Mouse (Mus musculus): ENCODE measurements at regions not wholly inside any gene's neighbourhood (a gene's known extent, or its start where the extent isn't known, plus 50 kb on each side); places are given as distances from the start of the nearest gene placed in this dataset.
A peak's percentile ranks its signal among the peaks of the same experiment; 100 is the strongest.

DNA sequence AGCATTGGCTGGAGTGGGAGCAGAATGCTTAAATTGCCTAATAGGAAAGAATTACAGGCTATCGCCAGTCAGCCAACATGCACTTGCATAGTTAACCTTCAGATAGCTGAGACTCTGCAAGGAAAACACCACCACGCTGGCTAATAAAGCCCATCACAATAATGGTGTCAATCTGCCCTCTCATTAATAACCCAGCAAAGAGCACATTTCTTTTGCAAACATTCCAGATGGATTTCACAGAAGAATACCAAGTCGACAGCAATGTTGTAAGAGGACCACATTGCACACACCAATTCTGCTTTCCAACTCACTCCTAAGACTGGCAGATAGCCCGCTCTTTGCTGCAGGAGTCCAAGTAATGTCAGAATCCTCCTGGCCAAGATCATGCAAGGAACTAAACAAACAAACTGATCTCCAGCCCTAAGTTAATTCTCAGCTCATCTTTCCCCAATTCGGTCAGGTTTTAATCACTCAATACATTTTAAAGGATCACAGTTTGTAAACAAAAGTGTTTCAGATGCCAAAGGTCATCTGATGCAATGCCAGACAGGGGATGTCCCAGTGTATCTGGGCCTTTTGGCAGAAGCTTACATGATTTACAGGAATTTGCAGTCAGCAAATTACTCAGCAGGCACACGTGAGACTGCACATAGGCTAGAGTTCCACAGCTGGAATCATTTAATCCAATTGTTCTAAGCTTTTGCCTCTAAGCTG is 198.4 kb downstream of the Klf6 start:
- peak; percentile 96 for DNase-seq (ENCODE audit: low read depth)

DNA sequence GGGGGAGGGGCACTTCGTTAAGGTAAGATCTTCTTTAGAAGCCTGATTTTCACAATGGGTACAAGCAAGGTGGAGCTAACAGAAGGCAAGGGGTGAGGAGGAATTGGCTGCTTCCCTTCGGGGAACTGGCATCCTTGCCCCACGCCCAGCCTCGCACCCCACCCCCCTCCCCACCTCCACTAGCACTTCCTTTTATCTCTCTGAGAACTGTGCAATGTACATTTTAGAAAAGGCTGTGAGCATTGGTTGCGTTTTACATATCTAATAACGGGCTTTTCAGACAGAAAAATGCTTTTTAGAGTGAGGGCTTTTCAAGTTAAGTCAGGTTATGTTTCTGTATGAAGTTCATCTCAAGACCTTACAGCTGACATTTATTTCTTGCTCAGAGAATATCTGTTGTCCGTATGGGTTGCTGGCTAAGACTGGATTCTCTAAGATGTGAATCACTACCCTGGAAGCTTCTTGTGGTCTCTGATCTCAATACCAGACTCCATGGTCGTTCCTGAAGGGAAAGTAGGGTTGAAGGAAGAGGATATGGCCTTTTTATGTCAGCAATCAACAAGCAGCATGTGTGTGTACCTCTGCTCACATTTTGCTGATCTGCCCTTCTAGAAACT is 199.1 kb downstream of the Klf6 start:
- peak; percentile 66 for DNase-seq (ENCODE audit: low read depth)

DNA sequence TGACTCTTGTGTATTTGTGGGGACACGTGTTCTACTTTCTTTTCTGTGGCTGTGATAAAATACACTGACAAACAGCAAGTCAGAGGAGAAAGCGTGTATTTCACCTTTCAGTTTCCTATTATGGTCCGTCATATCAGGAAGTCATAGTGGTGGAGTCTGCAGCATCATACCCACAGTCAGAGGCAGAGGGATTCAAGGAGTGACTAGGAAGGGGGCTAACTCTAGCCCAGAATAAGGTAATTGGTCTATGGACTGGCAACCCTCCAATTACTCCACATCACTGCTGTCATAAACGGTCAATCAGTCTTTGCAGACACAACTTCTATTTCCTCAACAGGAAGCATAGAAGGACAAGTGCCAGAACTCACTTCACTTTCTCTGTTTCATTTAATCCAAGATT is 201.0 kb downstream of the Klf6 start:
- DNase-seq (ENCODE audit: low read depth), result peak; percentile 9

DNA sequence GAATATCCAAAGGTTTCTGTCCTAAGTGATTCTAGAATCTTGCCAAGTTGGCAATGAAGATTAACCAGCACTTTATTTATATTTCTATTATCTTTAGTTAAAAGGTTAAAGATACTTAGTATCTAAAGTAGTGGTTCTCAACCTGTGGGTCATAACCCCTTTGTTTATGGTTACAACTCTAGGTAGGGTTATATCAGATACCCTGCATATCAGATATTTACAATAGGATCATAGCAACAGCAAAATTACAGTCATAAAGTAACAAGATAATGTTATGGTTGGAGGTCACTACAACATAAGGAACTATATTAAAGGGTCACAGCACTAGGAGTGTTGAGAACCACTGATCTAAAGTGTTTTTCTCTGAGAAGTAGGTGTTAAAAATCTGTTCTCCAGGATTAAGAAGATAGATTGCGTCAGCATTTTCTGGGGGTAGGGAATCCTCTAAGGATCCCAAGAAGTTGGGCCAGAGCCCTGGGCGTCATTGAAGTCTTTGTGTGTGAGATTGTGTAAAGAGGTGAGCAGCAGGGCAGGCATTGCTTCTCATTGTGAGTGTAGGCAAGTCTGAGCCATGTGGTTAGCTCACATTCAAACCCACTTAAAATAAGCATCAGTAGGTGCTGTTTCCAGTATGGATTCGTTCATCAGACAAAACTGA is 201.6 kb downstream of the Klf6 start:
- DNase-seq (ENCODE audit: low read depth), result no peak

DNA sequence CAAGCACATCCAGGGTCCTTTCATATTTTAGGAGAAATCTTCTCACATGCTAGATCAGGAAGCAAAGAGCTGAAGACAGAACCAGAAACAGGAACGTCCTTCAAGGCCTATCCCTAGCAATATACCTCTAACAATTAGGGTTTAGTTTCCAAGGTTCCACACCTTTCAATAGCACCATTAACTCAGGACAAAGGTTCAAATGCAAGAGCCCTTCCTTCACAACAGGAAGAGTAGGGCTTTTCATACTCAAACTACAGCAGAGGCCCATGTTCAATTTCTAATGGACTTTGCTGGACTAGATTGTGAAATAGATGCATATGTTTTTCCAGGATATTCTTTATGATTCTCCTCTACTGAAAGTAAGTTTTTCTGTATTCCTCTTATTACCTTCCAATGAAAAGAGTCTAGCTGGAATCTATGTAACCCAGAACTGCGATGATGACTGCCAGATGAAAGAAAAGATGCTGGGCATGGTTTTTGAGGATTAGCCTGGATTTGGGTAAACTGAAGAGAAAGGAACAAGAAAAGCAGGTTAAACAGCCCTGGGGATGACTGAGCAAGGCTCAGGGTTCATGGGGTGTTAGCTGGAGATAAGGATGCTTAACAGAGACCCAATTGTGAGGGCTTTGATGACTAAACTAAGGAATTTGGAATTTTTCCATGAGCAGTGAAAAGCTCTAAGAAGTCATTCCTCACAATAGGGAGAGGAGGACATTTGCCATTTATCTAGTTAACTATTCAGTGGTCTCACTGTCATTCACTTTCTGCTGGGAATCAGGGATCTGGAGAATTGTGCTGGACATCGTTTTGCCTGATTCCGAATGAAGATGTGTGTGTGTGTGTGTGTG is 215.9 kb downstream of the Klf6 start:
- DNase-seq (ENCODE audit: low read depth), result peak; percentile 15

DNA sequence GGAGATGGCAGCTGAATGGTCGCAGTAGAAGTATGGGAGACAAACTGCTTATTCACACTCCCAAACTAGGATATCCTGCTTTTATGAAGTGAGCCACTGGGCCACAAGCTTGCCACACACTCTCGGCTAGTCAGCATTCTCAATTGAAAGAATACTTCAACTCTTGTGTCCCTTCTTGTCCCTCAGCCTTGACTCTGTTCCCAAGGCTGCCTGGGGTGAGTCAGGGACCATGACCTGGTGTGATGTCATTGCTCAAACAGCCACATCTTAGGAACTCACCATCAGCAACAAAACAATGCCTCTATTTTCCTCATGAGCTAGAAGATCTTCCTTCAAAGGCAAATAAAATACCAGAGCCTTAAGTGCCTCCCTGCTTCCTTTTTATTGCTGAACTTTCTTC is 224.6 kb downstream of the Klf6 start:
- no peak for DNase-seq (ENCODE audit: low read depth)

DNA sequence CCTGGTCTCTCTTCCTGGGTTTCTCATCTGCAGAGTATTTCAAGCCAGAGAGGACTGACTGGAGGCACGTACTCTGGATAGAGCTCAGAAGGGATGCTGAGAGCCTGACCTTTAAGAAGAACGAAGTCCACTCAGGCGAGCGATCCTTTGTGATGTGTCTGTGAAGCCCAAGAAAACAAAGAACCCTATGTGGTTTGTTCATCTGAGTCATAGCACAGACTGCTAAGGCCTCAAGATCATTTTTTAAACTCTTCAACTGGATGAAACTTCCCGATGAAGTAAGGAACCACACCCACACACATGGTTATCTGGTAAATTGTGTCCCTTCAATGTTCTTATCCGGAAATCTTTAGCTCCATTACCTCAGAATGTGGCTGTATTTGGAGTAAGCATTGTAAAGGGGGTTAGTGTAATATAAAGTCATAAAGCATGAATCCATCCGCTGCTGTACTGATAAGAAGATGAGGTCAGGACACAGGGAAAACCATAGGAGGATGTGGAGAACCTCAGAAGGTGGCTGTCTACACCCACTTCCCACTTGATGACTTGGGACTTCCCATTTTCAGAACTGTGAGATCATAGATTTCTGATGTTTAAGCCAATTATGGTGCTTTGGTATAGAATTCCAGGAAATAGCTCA is 247.9 kb downstream of the Klf6 start:
- DNase-seq (ENCODE audit: low read depth), result peak; percentile 31

DNA sequence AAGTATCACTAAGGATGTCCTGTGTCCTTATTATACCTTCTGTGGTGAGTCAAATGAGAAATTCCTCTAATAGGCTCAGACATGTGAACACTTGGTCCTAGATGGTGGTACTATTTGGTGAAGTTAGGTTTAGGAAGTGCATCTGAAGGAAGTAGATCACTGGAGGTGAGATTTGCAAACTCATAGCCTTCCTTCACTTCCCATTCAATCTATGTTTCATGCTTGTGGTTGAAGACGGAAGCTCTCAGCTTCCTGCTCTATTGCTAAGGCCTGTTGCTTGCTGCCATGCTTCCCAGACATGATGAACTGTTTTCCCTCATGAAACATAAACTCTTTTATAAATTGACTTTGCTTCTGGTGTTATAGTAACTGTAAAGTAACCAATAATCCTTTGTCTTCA is 258.4 kb downstream of the Klf6 start:
- DNase-seq (ENCODE audit: low read depth), result no peak

DNA sequence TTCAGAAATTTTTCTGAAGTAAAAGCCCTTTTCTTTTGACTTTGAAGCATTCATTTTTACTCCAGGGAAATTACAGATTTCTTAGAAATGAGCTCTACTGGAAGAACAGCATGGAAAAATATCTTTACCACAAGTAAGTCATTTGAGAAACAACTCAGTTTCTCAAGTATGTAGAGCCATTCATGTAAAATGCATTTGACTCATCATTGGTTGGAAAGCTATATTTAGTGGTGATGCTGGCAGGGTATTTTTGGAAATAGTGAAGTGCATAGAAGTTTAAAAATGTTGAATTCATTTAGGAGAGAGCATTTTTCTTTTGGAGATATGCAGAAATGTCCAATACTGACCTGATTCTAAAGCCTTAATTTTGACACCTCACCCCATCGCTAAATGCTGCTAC is 266.0 kb downstream of the Klf6 start:
- DNase-seq (ENCODE audit: low read depth), result peak; percentile 65

DNA sequence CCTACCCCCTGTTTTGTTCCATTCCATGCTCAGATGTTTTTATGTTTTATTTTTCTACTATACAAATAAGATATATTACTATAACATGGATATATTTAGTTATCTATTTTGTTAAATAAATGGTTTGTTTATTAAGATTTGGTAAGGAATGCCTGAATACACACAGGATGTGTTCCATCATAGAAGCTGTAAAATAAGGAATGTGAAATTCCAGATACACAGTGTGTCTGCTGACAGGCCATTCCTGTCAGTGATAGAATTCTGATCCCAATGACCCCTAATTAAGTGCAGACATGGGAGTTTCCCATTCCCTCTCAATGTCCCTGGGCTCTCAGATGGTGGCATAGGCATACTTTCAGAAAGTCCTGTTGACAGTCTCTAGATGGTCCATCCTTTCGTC is 267.6 kb downstream of the Klf6 start:
- no peak for DNase-seq (ENCODE audit: low read depth)

DNA sequence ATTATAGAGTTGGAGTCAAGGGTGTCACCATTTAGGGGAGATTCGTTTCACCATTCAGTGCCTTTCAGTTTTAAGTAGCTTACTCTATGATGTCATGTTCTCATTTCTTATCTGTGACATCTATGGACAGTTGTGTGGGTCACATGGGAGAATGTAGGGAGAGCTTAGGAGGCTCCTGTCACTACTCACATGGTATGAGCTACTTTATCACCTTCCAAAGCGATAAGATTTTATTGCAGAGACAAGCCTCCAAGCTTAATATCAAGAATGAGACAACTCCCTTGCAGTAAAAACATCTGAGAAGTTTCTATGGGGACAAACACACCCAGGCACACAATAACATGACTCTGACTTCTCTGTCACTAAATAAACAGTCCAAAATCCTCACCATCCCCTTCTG is 270.1 kb downstream of the Klf6 start:
- no peak for DNase-seq (ENCODE audit: low read depth)

DNA sequence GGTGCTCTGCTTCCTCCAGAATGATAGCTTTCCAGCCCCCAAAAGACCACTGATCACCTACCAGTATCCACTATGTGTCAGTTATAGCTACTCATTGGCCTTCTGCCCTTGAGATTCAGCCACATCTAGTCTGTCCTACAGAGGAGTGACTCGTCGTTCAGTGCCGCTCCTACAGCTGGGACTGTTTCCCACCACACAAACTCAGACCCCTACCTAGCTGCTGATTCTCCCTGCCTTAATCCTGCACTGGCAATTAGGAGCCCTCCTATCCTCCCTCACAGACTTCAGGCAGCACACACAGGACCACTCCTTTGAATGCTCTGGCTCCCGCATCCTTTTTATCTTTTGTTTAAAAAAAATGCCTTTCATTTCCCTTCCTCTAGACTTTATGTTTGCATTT is 275.9 kb downstream of the Klf6 start:
- no peak for DNase-seq (ENCODE audit: low read depth)

DNA sequence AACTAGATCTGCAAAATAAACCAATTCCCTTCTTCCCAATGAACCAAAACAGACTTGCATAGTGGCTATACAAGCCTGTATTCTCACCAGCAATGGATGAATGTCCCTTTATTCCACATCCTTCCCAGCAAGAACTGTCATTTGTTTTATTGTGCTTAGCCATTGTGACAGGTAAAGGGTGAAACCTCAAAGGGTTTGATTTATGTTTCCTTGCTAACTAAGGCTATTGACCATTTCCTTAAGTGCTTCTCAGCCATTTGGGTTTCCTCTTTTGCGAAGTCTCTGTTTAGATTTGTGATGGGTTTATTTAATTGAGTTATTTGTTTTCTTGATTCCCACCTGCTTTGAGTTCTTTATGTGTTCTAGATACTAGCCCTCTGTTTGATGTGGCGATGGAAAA is 281.5 kb downstream of the Klf6 start:
- no peak for DNase-seq (ENCODE audit: low read depth)

DNA sequence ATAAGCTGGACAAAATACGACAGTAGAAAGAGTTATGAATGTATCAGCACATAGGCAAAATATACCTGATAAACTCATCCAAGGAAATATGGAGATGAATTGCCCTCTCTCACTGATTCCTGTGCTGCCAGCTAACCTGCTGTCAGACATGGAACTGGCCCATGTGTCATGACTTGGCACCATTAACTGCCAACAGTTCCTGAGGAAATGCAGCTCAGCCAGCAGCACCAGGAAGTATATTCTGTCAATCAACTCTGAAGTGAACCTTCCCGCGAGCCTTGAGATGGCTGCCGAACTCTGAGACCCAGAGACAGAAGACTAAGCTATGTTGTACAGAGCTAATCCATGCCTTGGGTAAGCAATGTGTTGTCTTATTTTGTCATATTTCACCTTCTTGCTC is 292.4 kb downstream of the Klf6 start:
- no peak for DNase-seq (ENCODE audit: low read depth)

DNA sequence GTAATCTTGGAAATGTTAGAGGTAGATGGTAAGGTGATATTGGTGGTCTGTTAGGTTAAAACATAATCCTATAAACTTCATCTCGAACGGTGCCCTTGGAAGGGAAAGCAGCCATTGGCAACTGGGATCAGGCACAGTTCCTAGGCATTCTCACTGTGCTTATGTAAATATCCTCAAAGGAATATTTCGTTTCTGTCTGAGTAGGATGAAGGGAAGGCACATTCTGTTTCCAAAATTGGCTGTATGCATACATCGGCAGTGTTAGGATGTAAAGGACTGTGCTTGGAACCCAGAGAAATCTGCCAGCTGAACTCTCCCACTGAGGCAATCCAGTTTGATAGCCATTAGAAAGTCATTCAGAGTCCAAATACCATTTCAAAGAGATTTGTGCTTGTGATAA is 294.9 kb downstream of the Klf6 start:
- no peak for DNase-seq (ENCODE audit: low read depth)

DNA sequence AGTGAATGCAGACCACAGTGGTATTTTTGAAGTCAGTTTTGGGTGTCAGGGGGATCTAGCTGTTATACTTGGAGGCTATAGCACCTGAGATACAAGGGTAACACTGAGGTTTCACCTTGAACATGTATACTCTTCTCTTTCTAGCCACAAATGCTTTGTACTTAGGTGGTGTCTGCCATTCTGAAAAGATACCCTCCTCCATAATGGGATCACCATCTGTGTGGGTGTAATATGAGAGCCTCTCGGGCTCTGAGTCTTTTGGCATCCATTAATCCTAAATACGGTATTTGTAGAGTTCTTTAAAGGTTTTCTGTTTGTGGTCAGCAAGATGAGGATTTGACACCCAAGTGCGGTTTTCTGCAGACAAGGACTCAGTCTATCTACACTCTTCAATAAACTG is 295.7 kb downstream of the Klf6 start:
- DNase-seq (ENCODE audit: low read depth), result no peak

DNA sequence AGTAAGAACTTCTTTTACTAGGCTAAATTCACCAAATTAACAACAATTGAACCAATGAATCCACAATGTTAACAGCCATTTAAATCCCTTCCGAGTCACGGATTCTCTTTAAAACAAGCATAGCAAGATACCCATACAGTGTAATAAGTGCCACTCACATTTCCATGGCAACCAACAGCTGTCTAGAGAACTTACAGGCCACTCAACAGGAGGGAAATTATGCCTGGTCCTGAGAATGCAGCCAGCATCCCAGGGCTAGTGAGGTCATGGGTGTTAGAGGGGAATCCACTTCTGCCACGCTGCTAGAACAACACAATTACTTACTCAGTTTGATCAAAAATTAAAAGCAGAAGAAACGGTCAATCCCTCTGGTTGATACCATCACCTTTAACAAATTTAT is 296.7 kb downstream of the Klf6 start:
- DNase-seq (ENCODE audit: low read depth), result no peak

DNA sequence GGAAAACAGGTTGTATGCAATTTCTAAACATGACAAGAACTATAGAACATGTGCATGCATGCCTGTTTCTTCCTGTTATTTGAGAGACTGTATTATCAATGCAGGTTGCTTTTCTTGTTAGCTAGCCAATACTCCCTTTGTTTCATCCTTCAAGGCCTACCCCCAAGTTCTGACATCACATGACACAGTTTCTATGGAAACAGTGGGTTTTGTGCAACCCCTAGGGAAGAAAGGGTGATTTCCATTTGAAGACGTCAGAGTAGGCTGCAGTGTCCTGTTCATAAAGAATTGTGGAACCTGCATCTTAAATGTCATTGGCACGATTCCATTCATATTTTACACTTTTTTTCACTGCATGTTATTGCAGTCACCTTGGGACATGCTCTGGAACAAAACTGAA is 298.1 kb downstream of the Klf6 start:
- no peak for DNase-seq (ENCODE audit: low read depth)

DNA sequence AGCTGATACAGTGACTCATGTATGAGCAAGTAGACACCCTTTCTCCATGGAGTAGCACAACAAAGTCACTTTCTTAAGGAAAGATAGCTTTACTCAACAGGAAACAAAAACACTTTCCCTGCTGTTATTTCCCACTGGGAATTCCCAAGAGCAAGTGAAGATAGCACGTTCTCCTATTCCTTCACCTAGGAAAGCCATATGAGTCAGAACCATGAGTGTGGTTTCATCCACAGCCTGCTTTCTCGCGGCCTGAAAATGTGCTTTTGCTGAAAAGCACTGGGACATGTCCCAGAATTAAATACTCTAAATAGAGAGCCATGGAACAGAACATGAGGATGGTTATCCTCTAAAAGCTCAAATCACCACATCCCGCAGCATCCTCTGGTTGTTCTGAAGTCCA is 304.6 kb downstream of the Klf6 start:
- DNase-seq (ENCODE audit: low read depth), result peak; percentile 51

DNA sequence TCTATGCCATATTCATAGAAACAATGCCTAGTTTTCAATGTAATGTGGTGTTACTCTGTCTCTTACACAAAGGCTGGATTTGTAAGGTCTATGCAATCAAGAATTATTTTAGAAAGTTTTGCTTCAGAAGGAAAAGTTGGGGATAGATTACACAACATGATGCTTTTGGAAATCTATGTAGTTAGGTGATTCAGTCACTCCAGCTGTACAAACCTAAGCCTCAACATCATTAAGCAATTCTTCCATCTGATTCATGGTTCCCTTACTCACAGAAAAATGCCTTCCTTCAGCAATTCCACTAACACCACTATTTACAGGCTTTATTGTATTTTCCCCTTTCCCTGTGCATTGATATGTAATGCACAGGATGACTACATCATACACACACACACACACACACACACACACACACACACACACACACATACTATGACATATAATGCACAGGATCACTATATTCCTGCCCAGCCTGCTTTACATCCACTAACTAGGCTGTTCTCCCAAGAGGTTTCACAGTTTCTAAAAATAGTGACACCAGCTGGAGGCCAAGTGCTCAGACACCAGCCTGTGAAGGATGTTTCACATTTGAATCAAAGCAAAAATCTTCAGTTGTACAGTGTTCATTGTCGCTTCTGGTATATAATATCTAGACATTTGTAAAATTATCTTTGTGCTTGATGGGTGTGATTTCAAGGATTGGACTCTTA is 305.9 kb downstream of the Klf6 start:
- DNase-seq (ENCODE audit: low read depth), result peak; percentile 72

DNA sequence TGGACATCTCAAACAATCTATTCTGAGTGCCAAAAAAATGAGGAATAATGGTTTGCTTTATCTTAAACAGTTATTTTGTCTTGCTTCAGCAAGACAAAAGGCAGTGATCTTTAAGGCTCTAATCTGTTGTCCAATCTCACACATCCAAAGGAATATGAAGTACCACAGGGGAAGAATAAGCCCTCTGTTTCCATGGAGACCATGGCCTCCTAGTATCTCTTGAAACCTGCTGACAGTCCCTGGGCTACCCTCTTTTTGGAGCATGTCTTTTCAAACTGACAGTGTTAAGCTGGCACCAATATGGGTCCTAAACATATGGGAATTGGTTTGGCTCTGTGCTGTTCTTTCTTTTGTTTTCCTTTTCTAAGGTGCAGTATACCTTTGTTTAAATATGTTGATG is 311.8 kb downstream of the Klf6 start:
- no peak for DNase-seq (ENCODE audit: low read depth)

Data from NIH3T3 (cell line).